Mouse (Mus musculus) midbrain, embryonic 14.5 days (tissue): ENCODE measurements around the gene Slc35b4. TPM values are rescaled to one million over a fixed set of nuclear protein-coding genes. Genes with fewer than 3 reads are reported as not detected.
A peak's percentile ranks its signal among the peaks of the same experiment; 100 is the strongest.

Experiments
- ATAC-seq: fragments of 200-750 bp; cut with Nextera tagmentation; 2 replicates; pipeline ENCODE4 v1.8.0; 2017; ENCODE audit warnings: moderate number of reproducible peaks, moderate library complexity; ENCODE audit not compliant: low FRiP score, low TSS enrichment
- DNase-seq: peaks from one replicate; pipeline ENCODE4 v3.0.0-alpha.2; 2015
- H3K27ac ChIP-seq: fragments of 300-500 bp; sonication (generic); replicated peaks from 2 replicates; pipeline ENCODE4 v1.5.1; 2014; ENCODE audit warnings: mild to moderate bottlenecking, low read depth, low read length, moderate library complexity
- H3K27me3 ChIP-seq: fragments of 300-500 bp; sonication (generic); 2 replicates; pipeline ENCODE4 v1.6.1; 2014; ENCODE audit warnings: low read length, control low read depth, mixed read lengths; ENCODE audit not compliant: control insufficient read depth, insufficient read depth
- H3K36me3 ChIP-seq: fragments of 300-500 bp; sonication (generic); 2 replicates; pipeline ENCODE4 v1.6.1; 2014; ENCODE audit warnings: low read length, control low read depth; ENCODE audit not compliant: control insufficient read depth, insufficient read depth
- H3K4me1 ChIP-seq: fragments of 300-500 bp; sonication (generic); 2 replicates; pipeline ENCODE4 v1.6.1; 2014; ENCODE audit warnings: mild to moderate bottlenecking, antibody characterized with exemption, low read length, control low read depth; ENCODE audit not compliant: control insufficient read depth, insufficient read depth
- H3K4me2 ChIP-seq: fragments of 300-500 bp; sonication (generic); 2 replicates; pipeline ENCODE4 v1.6.1; 2014; ENCODE audit warnings: mild to moderate bottlenecking, low read length, moderate library complexity
- H3K4me3 ChIP-seq: fragments of 300-500 bp; sonication (generic); replicated peaks from 2 replicates; pipeline ENCODE4 v1.5.1; 2014; ENCODE audit warnings: low read depth, low read length
- H3K9ac ChIP-seq: fragments of 300-500 bp; sonication (generic); replicated peaks from 2 replicates; pipeline ENCODE4 v1.6.1; 2014; ENCODE audit warnings: mild to moderate bottlenecking, low read length, moderate library complexity
- H3K9me3 ChIP-seq: fragments of 300-500 bp; sonication (generic); 2 replicates; pipeline ENCODE4 v1.6.1; 2016; ENCODE audit warnings: low read length, control low read depth, mixed read lengths; ENCODE audit not compliant: control insufficient read depth
- WGBS: fragments of 180-500 bp; shearing (Covaris S2); extraction: QIAGEN DNeasy Blood & Tissue Kit; methylation state at CpG from one replicate; pipeline ENCODE4 v1.1.7; 2014; 5-methylcytosine and 5-hydroxymethylcytosine counted together
- polyA plus RNA-seq: library from polyadenylated mRNA; unstranded; fragments of >200 nt; fragmentation: Nextera tagmentation; extraction: Ambion mirVana; gene quantifications from 2 replicates; pipeline ENCODE4 v1.2.1, GENCODE M21; 2014

The Slc35b4 gene
- polyA plus RNA-seq, 1 experiment from 2014 or later, result 40.1 TPM

GRCm38 (mm10) chr6:34161511-34161910 is 15.4 kb downstream of the Slc35b4 start:
- no peak for ATAC-seq

GRCm38 (mm10) chr6:34160816-34161310 is 16.0 kb downstream of the Slc35b4 start:
- DNase-seq (no peak), ATAC-seq (no peak)
- H3K4me3 ChIP-seq, result no peak overlapping the region
- no peaks in the 10 kb centered on the region for H3K9me3 ChIP-seq
- no peak overlapping the region for H3K9ac ChIP-seq
- H3K36me3 ChIP-seq, result peaks cover 74% of the 10 kb centered on the region
- no peaks in the 10 kb centered on the region for H3K4me1 ChIP-seq
- no peak overlapping the region for H3K27ac ChIP-seq
- 98% methylated on average over 7 of the region's 7 CpGs for WGBS
- H3K27me3 ChIP-seq, result no peaks in the 10 kb centered on the region
- H3K4me2 ChIP-seq, result no peak overlapping the region

More at GRCm38 (mm10) chr6:34161511-34161910, 15.4 kb downstream of the Slc35b4 start:
- Histone ChIP-seq H3K4me3 (no peak overlapping the region), H3K27me3 (no peaks in the 10 kb centered on the region), H3K4me1 (no peaks in the 10 kb centered on the region), H3K9ac (no peak overlapping the region), H3K4me2 (no peak overlapping the region), H3K27ac (no peak overlapping the region), H3K9me3 (no peaks in the 10 kb centered on the region), H3K36me3 (peaks cover 80% of the 10 kb centered on the region)
- DNase-seq, result no peak
- 94% methylated on average over 7 of the region's 7 CpGs for WGBS

GRCm38 (mm10) chr6:34159998-34160815 is 16.7 kb downstream of the Slc35b4 start:
- Histone ChIP-seq H3K27me3 (no peaks in the 10 kb centered on the region), H3K4me1 (no peaks in the 10 kb centered on the region), H3K9ac (no peak overlapping the region), H3K27ac (no peak overlapping the region), H3K9me3 (no peaks in the 10 kb centered on the region), H3K4me2 (no peak overlapping the region), H3K4me3 (no peak overlapping the region), H3K36me3 (peaks cover 67% of the 10 kb centered on the region)
- 90% methylated on average over 23 of the region's 23 CpGs for WGBS
- ATAC-seq, result no peak
- DNase-seq, result no peak

GRCm38 (mm10) chr6:34156841-34157748 is 19.8 kb downstream of the Slc35b4 start:
- ATAC-seq, result no peak
- peaks cover 51% of the 10 kb centered on the region for H3K36me3 ChIP-seq
- 86% methylated on average over 14 of the region's 14 CpGs for WGBS

GRCm38 (mm10) chr6:34156057-34156456 is 20.9 kb downstream of the Slc35b4 start:
- H3K27ac ChIP-seq, result no peak overlapping the region
- DNase-seq, result no peak

More at GRCm38 (mm10) chr6:34156841-34157748, 19.8 kb downstream of the Slc35b4 start:
- H3K27ac ChIP-seq, result no peak overlapping the region
- H3K9ac ChIP-seq, result no peak overlapping the region
- H3K4me1 ChIP-seq, result peaks cover 17% of the 10 kb centered on the region
- no peak overlapping the region for H3K4me2 ChIP-seq
- no peaks in the 10 kb centered on the region for H3K27me3 ChIP-seq
- no peaks in the 10 kb centered on the region for H3K9me3 ChIP-seq
- no peak overlapping the region for H3K4me3 ChIP-seq
- no peak for DNase-seq

GRCm38 (mm10) chr6:34155137-34155804 is 21.6 kb downstream of the Slc35b4 start:
- H3K27ac ChIP-seq, result peak overlapping the region; percentile 46; the same call in 1 of the 2 replicates
- 94% methylated on average over 15 of the region's 15 CpGs for WGBS
- no peaks in the 10 kb centered on the region for H3K9me3 ChIP-seq
- ATAC-seq, result no peak
- no peak overlapping the region for H3K4me3 ChIP-seq
- H3K36me3 ChIP-seq, result peaks cover 33% of the 10 kb centered on the region
- DNase-seq, result no peak
- no peaks in the 10 kb centered on the region for H3K27me3 ChIP-seq
- H3K9ac ChIP-seq, result no peak overlapping the region
- H3K4me2 ChIP-seq, result no peak overlapping the region
- H3K4me1 ChIP-seq, result peaks cover 17% of the 10 kb centered on the region

More at GRCm38 (mm10) chr6:34156057-34156456, 20.9 kb downstream of the Slc35b4 start:
- Histone ChIP-seq H3K4me2 (no peak overlapping the region), H3K36me3 (peaks cover 41% of the 10 kb centered on the region), H3K4me3 (no peak overlapping the region), H3K9me3 (no peaks in the 10 kb centered on the region), H3K9ac (no peak overlapping the region), H3K4me1 (peaks cover 17% of the 10 kb centered on the region), H3K27me3 (no peaks in the 10 kb centered on the region)
- WGBS, result 81% methylated on average over 5 of the region's 5 CpGs
- no peak for ATAC-seq

- H3K4me3 ChIP-seq, result no peak overlapping the region
- no peaks in the 10 kb centered on the region for H3K27me3 ChIP-seq
- H3K36me3 ChIP-seq, result peaks cover 24% of the 10 kb centered on the region
- H3K4me2 ChIP-seq, result no peak overlapping the region
- H3K4me1 ChIP-seq, result peaks cover 17% of the 10 kb centered on the region
- peak; percentile 65 for DNase-seq
- H3K9me3 ChIP-seq, result no peaks in the 10 kb centered on the region
- ATAC-seq, result 0 out of 2 replicates have a peak, but pooled peaks have one; percentile 31
- H3K27ac ChIP-seq, result peak overlapping the region; percentile 70
- H3K9ac ChIP-seq, result no peak overlapping the region
- 44% methylated on average over 3 of the region's 3 CpGs for WGBS
Observed at GRCm38 (mm10) chr6:34154202-34154601, 22.7 kb downstream of the Slc35b4 start.
